Mouse (Mus musculus) C2C12 (cell line): Measurements from ENCODE around the gene Exosc5.

Experiments
- CEBPB ChIP-seq: IDR thresholded peaks from one replicate; pipeline ENCODE4 v1.6.1; 2011; ENCODE audit warnings: low read depth, mild to moderate bottlenecking, control low read depth, moderate library complexity
- CTCF ChIP-seq: IDR thresholded peaks from one replicate; pipeline ENCODE4 v1.5.1; 2011; ENCODE audit not compliant: control insufficient read depth, insufficient read depth, insufficient read length
- FOSL1 ChIP-seq: IDR thresholded peaks from one replicate; pipeline ENCODE4 v1.8.0; 2011; ENCODE audit warnings: mild to moderate bottlenecking, low read length; ENCODE audit not compliant: poor library complexity, insufficient read depth, severe bottlenecking
- MAX ChIP-seq: IDR thresholded peaks from one replicate; pipeline ENCODE4 v1.6.1; 2011; ENCODE audit warnings: mild to moderate bottlenecking, control low read depth
- MYOD1 ChIP-seq: IDR thresholded peaks from one replicate; pipeline ENCODE4 v1.6.1; 2011; ENCODE audit warnings: low read depth; ENCODE audit not compliant: control insufficient read depth, insufficient read length
- MYOG ChIP-seq: IDR thresholded peaks from one replicate; pipeline ENCODE4 v1.6.1; 2011; ENCODE audit not compliant: control insufficient read depth, insufficient read length; ENCODE audit errors: extremely low read depth
- USF1 ChIP-seq: IDR thresholded peaks from one replicate; pipeline ENCODE4 v1.6.1; 2011; ENCODE audit warnings: low read depth, mild to moderate bottlenecking, control low read depth, moderate library complexity

GRCm38 (mm10) chr7:25614831-25615705, 43.9 kb upstream of the Exosc5 start:
- no peak for TF ChIP-seq CEBPB
- TF ChIP-seq CTCF: no peak
- TF ChIP-seq MYOG: no peak
- TF ChIP-seq USF1: no peak
- no peak for TF ChIP-seq FOSL1
- TF ChIP-seq MAX: no peak
- TF ChIP-seq MYOD1: no peak
